Mouse (Mus musculus): ENCODE data around the gene Zfp385c. TPM values are rescaled to one million over a fixed set of nuclear protein-coding genes. Genes with fewer than 3 reads are reported as not detected.

The Zfp385c gene
- polyA plus RNA-seq, 1 experiment from 2014 or later = 0.16 TPM

- H3K9me3 ChIP-seq (replicated peaks) = no peaks in the 10 kb centered on the region
- DNase-seq (ENCODE audit: low spot score) = no peak
- H3K4me1 ChIP-seq = peaks cover 51% of the 10 kb centered on the region
- peak overlapping the region; percentile 99 for H3K27ac ChIP-seq
- H3K36me3 ChIP-seq = peaks cover 67% of the 10 kb centered on the region
- H3K4me3 ChIP-seq = peak overlapping the region; percentile 43
- no peaks in the 10 kb centered on the region for H3K27me3 ChIP-seq (ENCODE audit: low read depth, poor library complexity, severe bottlenecking)
- 69% methylated on average over 4 of the region's 4 CpGs for WGBS
Observed at GRCm38 (mm10) chr11:100713174-100713573, 20.9 kb upstream of the Zfp385c start.

DNA sequence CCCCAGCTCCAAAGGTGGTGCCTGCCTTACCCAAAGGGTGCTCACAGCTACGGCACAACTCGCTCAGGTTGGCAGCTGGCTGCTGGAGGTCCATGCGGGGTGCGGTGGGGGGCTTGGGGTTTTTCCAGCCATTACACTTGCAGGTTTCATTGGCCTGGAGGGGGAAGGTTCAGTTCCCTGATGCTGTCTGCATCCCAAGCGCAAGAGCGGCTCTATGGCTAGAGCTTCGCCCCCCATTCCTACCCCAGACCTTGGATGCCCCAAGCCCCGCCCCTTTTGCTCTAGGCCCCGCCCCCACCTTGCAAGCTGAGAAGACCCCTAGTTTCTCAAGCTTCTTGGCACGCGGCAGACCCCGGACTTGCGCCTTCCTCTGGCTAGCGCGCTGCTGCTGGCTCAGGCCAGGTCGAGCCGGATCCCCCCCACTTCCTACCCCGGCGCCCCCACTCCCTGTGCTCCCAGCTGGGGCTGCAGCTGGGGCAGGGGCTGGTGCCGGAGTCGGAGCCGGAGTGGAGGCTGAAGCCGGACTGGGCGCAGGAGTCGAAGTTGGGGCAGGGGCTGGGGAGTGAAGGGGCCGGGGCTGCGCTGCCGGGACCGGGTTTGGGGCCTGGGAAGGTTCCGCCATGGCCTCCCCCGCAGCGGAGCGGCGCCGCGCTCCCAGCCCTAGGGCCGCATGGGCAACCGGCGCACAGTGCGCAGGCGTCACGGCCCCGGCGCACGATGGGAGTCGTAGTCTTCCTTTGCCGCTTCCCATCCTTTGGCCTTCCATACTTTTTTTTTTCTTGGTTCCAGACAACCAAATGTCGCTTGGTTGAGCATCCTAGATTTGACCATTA is 19.7 kb upstream of the Zfp385c start, which contains the start of gene Kat2a:
Gene Kat2a, minus strand, starts transcription at position 683 of the 833 bp plus-strand sequence.
- Histone ChIP-seq H3K27me3 (ENCODE audit: low read depth, poor library complexity, severe bottlenecking) (no peaks in the 10 kb centered on the region), H3K9me3 (replicated peaks) (no peaks in the 10 kb centered on the region), H3K4me1 (peaks cover 51% of the 10 kb centered on the region), H3K27ac (peak within 1 kb of the TSS; percentile 99), H3K4me3 (peak within 1 kb of the TSS; percentile 97), H3K36me3 (peaks cover 67% of the 10 kb centered on the region)
- DNase-seq (ENCODE audit: low spot score) = peak; percentile 87
- 2% methylated on average over 48 of the region's 48 CpGs for WGBS

GRCm38 (mm10) chr11:100710977-100711376 is 18.7 kb upstream of the Zfp385c start:
- Histone ChIP-seq H3K36me3 (peaks cover 67% of the 10 kb centered on the region), H3K27me3 (ENCODE audit: low read depth, poor library complexity, severe bottlenecking) (no peaks in the 10 kb centered on the region), H3K4me3 (peak overlapping the region; percentile 97; the same call in 1 of the 2 replicates), H3K27ac (no peak overlapping the region), H3K4me1 (peaks cover 51% of the 10 kb centered on the region), H3K9me3 (replicated peaks) (no peaks in the 10 kb centered on the region)
- WGBS = 87% methylated on average over 4 of the region's 4 CpGs
- no peak for DNase-seq (ENCODE audit: low spot score)

DNA sequence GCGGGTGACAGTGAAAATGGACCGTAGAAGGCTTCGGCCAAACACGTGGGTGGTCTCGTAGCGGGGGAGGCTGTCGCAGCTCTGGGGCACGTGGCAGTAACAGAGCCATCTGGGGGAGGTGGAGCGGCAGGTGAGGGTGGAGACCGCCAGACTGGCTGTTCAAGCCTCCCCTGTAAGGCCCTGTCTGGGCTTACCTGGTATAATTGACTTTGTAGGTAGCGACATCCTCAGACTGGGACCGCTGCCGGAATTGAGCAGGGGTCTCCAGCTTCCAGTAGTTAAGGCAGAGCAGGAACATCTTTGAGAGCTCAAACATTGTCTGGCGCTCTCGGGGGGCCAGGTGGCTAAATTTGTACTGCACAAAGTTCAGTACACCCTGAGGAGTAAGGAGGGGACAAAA is 18.3 kb upstream of the Zfp385c start:
- no peak overlapping the region for H3K4me3 ChIP-seq
- peaks cover 50% of the 10 kb centered on the region for H3K4me1 ChIP-seq
- no peaks in the 10 kb centered on the region for H3K9me3 ChIP-seq (replicated peaks)
- no peaks in the 10 kb centered on the region for H3K27me3 ChIP-seq (ENCODE audit: low read depth, poor library complexity, severe bottlenecking)
- H3K27ac ChIP-seq = no peak overlapping the region
- peaks cover 67% of the 10 kb centered on the region for H3K36me3 ChIP-seq
- no peak for DNase-seq (ENCODE audit: low spot score)
- WGBS = 90% methylated on average over 15 of the region's 15 CpGs

- no peaks in the 10 kb centered on the region for H3K9me3 ChIP-seq (replicated peaks)
- H3K36me3 ChIP-seq = peaks cover 68% of the 10 kb centered on the region
- DNase-seq (ENCODE audit: low spot score) = no peak
- H3K4me1 ChIP-seq = peaks cover 46% of the 10 kb centered on the region
- WGBS = 94% methylated on average over 9 of the region's 9 CpGs
- no peak overlapping the region for H3K4me3 ChIP-seq
- H3K27ac ChIP-seq = no peak overlapping the region
- no peaks in the 10 kb centered on the region for H3K27me3 ChIP-seq (ENCODE audit: low read depth, poor library complexity, severe bottlenecking)
Observed at GRCm38 (mm10) chr11:100709201-100709810, 17.1 kb upstream of the Zfp385c start.

DNA sequence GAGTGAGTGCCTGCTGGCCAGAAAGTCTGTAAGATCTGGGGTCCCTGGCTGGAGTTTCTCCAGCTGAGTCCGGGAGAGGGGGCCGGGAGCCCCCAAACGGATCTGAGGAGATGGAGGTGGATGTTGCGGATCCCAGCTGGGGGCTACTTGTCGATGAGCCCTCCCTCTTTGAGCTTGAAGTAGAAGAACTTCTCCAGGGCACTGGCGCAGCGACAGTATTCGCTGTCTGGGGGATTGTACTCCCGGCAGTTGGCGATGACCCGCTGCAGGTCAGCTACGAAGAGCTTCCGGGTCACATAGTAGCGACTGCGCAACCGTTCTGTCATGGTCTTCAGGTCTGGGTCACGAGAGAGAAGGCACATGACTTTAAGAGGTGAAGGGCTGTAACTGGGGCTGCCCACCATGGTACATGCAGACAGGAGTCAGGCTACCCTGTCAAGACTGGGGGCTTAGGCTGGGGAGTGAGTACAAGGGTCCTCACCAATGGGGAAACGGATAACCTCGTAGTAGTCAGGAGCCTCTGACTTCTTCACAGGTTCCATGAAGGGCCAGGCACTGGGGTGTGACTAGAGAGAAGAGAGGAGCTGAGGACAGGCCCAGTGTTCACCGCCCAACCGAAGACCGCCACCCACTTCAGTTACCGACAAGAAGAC is 13.0 kb upstream of the Zfp385c start:
- peaks cover 60% of the 10 kb centered on the region for H3K36me3 ChIP-seq
- 95% methylated on average over 23 of the region's 23 CpGs for WGBS

DNA sequence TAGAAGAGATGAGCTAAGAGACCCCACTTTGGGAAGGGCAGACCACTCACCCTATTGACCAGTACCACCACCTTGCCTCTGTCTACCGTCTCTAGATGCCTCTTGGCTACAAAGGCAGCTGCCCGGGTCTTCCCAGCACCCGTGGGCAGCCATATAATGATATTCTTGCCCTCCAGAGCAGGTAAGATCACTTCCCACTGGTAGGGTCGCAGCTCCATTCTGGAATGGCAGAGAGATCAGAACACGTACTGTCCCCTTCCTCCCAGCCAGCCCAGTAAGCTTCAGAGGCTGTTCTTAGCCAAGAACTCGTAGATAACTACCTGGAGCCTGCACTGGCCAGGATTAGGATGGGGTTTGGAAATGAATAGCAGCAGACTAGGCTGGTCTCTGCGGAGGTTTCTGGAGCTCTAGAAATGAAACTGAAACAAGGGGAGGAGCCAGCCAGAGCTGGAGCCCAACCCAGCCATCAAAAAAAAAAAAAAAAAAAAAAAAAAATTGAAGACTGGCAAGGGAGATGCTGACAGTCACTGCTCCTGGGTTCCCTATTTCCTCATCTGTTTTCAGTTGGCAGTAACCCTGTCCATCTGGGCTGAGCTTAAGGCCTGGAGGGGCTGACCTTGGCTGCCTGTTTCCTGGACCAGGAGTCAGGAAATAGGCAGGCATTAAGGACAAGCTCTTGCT is 11.7 kb upstream of the Zfp385c start, which contains the start of gene Dhx58:
Gene Dhx58, minus strand, starts transcription at position 421 of the 681 bp plus-strand sequence.
- H3K4me1 ChIP-seq = peaks cover 39% of the 10 kb centered on the region
- peaks cover 7% of the 10 kb centered on the region; the same call in 1 of the 2 replicates for H3K27me3 ChIP-seq (ENCODE audit: low read depth, poor library complexity, severe bottlenecking)
- peaks cover 48% of the 10 kb centered on the region for H3K36me3 ChIP-seq
- H3K4me3 ChIP-seq = 0 out of 2 replicates have a peak within 1 kb of the TSS, but pooled peaks have one; percentile 21
- 74% methylated on average over 7 of the region's 7 CpGs for WGBS
- H3K27ac ChIP-seq = no peak within 1 kb of the TSS
- no peaks in the 10 kb centered on the region for H3K9me3 ChIP-seq (replicated peaks)
- no peak for DNase-seq (ENCODE audit: low spot score)

More for the DNA sequence above, 13.0 kb upstream of the Zfp385c start:
- peaks cover 39% of the 10 kb centered on the region for H3K4me1 ChIP-seq
- no peak overlapping the region for H3K27ac ChIP-seq
- peaks cover 7% of the 10 kb centered on the region; the same call in 1 of the 2 replicates for H3K27me3 ChIP-seq (ENCODE audit: low read depth, poor library complexity, severe bottlenecking)
- no peaks in the 10 kb centered on the region for H3K9me3 ChIP-seq (replicated peaks)
- no peak overlapping the region for H3K4me3 ChIP-seq
- DNase-seq (ENCODE audit: low spot score) = no peak

DNA sequence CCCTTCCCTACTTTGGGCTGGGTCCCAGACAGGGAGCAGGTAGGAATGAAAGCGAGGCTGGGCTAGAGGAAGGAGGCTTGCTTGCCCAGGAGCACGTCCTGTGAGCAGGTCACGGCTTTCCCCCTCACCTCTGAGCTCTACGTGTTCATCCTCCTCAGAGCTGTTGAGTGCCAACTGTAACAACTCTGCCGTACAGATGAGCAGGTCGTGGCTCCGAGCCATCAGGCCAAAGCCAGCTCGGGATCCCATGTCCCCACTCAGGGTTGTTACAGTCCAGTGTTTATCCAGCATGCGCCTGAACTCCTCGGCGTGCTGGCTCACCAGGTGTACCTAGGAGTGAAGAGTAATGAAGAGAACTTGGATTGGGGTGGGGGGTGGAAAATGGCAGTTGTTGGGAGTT is 11.1 kb upstream of the Zfp385c start:
- DNase-seq (ENCODE audit: low spot score) = no peak
- Histone ChIP-seq H3K27me3 (ENCODE audit: low read depth, poor library complexity, severe bottlenecking) (peaks cover 7% of the 10 kb centered on the region; the same call in 1 of the 2 replicates), H3K4me3 (no peak overlapping the region), H3K27ac (no peak overlapping the region), H3K9me3 (replicated peaks) (no peaks in the 10 kb centered on the region), H3K36me3 (peaks cover 41% of the 10 kb centered on the region), H3K4me1 (peaks cover 39% of the 10 kb centered on the region)
- 67% methylated on average over 11 of the region's 11 CpGs for WGBS

DNA sequence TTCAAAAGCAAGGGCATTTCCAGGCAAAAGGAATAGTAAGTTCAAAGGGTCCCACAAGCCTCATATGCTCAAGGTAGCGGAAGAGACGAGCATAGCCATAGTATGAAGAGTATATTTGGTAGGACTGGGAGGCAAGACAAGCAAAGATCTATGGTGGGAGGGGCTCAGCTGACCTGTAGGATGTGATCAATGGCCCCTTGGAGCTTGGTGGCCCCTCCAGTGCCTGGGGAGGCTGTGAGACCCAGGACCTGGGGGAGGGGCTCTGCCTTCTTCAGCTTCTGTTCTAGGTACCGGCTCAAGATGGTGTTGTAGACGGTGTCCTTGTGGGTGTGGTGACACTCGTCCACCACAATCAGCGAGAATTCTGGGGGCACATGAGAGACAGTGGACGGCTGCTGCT is 10.7 kb upstream of the Zfp385c start:
- H3K4me3 ChIP-seq = peak overlapping the region; percentile 21; the same call in 1 of the 2 replicates
- 43% methylated on average over 7 of the region's 7 CpGs for WGBS

DNA sequence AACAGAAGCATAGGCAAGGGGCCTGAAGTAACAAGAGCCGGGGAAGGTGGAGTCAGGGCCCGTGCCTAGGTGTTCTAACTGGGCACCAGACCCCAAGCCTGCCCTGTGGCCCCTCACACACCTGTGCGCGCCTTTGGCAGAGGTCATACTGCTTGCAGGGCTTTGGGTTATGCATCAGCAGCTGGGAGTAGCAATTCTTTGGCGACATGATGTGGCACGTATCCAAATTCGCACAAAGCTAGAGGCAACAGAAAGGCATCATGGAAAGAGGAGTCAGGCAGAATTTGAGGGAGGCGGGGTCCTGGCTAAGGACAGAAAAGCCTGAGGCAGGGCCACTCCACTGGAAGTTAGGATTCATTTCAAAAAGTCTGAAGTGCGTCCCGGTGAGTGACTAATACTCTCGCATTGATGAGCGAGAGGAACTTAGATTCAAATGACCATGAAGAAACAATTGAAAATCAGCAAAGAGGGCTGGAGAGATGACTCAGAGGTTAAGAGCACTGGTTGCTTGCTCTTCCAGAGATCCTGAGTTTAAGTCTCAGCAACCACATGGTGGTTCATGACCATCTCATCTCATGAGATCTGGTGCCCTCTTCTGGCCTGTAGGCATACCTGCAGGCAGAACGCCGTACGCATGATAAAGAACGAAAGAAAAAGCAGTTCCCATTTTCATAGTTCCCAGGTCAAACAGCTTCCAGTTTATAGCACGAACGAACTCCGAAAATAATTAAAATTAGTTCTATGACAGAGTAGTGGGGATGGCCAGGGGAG is 10.0 kb upstream of the Zfp385c start:
- H3K36me3 ChIP-seq = peaks cover 30% of the 10 kb centered on the region
- peaks cover 39% of the 10 kb centered on the region for H3K4me1 ChIP-seq
- peak overlapping the region; percentile 21; the same call in 1 of the 2 replicates for H3K4me3 ChIP-seq
- WGBS = 35% methylated on average over 19 of the region's 19 CpGs
- H3K27ac ChIP-seq = no peak overlapping the region
- H3K27me3 ChIP-seq (ENCODE audit: low read depth, poor library complexity, severe bottlenecking) = peaks cover 7% of the 10 kb centered on the region; the same call in 1 of the 2 replicates
- DNase-seq (ENCODE audit: low spot score) = peak; percentile 72
- H3K9me3 ChIP-seq (replicated peaks) = no peaks in the 10 kb centered on the region

More for the DNA sequence above, 10.7 kb upstream of the Zfp385c start:
- H3K9me3 ChIP-seq (replicated peaks) = no peaks in the 10 kb centered on the region
- no peak overlapping the region for H3K27ac ChIP-seq
- peaks cover 39% of the 10 kb centered on the region for H3K4me1 ChIP-seq
- peaks cover 7% of the 10 kb centered on the region; the same call in 1 of the 2 replicates for H3K27me3 ChIP-seq (ENCODE audit: low read depth, poor library complexity, severe bottlenecking)
- peaks cover 37% of the 10 kb centered on the region for H3K36me3 ChIP-seq
- no peak for DNase-seq (ENCODE audit: low spot score)

- Histone ChIP-seq H3K4me3 (peak overlapping the region; percentile 40), H3K36me3 (peaks cover 21% of the 10 kb centered on the region), H3K9me3 (replicated peaks) (no peaks in the 10 kb centered on the region), H3K4me1 (peaks cover 39% of the 10 kb centered on the region), H3K27me3 (ENCODE audit: low read depth, poor library complexity, severe bottlenecking) (peaks cover 7% of the 10 kb centered on the region; the same call in 1 of the 2 replicates), H3K27ac (no peak overlapping the region)
- peak; percentile 57 for DNase-seq (ENCODE audit: low spot score)
- WGBS = 3% methylated on average over 14 of the region's 14 CpGs
Observed at GRCm38 (mm10) chr11:100701301-100701700, 9.0 kb upstream of the Zfp385c start.
